Mouse (Mus musculus) c-Kit-positive CD71-positive TER-119-positive erythroid progenitor cells, embryonic 14.5 days (primary cell): Measurements from ENCODE around the gene Sfxn1.

Source experiments
- DNase-seq: peaks from one replicate; pipeline ENCODE4 v3.0.0-alpha.2; 2013; ENCODE audit warnings: low spot score

The Sfxn1 gene

GRCm38 (mm10) chr13:54077470-54078174, 6.0 kb downstream of the Sfxn1 start:
- DNase-seq = no peak

- no peak for DNase-seq
Measured at GRCm38 (mm10) chr13:54079782-54080759, 8.4 kb downstream of the Sfxn1 start.

DNA sequence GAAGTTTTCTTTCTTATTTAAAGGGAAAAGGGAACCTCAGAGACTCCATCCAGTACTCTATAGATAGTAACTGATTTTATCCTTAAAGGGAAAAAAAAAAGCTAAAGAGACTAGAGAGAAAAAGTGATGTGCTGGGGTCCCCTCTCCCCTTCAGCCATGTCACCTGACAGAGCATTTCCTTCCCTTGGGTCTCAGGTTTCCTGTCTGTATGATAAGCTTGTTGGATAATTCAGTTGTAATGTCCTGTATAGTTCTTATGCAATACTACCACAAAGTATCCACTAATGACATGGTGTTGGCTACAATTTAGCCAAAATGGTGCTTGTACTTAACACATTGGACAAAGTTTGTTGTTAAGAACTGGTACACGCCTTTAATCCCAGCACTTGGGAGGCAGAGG, 9.1 kb downstream of the Sfxn1 start:
- DNase-seq = no peak

GRCm38 (mm10) chr13:54082946-54083345, 11.3 kb downstream of the Sfxn1 start:
- DNase-seq = no peak

DNA sequence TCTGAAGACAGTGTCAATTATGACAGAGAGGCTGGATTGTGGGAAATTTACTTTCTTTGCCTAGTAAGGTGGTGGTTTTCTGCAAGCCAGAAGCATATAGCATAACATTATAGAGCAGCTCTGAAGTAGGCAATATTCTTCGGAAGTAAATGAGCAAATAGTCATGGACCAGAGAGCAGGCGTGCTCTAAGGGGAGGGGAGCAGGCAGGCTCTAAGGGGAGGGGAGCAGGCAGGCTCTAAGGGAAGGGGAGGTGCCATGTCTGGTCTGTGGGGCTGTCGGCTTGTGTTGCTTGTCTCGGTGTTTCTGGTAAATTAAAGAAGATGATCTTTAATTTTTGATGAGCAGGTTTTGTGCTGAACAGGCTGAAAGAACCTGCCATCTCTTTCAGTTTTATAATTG, 12.5 kb downstream of the Sfxn1 start:
- DNase-seq = no peak

GRCm38 (mm10) chr13:54084826-54085225, 13.2 kb downstream of the Sfxn1 start:
- DNase-seq = no peak

DNA sequence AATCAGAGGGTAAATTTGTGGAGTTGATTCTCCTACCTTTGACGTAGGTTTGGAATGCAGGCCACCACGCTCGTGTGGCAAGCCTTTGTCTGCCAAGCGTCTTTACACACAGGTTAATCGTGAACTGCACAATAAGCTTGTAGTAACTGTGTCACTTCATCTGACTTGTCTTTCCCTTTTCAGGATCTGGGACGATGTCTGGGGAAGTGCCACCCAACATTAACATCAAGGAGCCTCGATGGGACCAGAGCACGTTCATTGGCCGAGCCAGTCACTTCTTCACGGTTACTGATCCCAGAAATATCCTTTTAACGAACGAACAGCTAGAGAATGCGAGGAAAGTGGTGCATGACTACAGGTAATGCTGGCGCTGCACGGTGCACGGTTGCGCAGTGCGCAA, 13.6 kb downstream of the Sfxn1 start:
- DNase-seq = no peak

GRCm38 (mm10) chr13:54091719-54092118, 20.1 kb downstream of the Sfxn1 start:
- no peak for DNase-seq

DNA sequence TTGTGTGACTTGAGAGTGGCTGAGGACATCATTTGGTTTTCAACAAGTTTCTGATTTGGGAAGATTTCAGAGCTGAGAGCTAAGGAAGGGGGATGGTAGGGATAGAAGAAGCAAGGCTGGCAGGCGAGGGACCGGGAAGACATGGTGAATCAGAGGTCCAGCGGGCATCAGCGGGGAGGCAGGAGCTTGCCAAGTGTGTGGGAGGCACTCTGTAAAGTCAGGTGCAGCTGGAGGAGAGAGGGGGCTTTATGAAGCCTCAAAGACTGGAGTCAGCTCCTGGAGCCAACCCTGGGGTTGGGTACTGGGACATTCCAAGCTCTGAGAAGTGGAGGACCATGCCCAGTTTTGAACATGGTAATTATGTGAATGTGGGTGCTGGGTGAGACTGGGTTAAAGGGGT, 22.7 kb downstream of the Sfxn1 start:
- DNase-seq = no peak

DNA sequence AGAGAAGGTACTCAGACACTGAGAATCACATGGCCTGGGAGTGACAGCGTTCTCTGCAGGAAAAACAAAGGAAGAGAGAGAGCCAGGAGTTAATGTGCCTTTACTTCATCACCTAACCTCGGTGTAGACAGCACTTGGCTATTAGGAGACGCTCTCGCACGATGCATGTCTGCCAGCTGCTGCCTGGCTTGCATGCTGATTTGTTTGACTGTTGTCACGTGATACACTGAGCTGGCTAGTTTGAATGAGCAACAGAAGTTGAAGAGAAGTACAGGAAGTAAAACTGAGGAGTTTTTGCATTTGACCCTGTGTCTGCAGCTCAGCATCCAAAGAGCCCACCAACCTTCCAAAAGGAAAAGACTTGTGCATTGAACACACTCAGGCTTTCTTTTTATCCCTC, 23.3 kb downstream of the Sfxn1 start:
- no peak for DNase-seq

GRCm38 (mm10) chr13:54095721-54096120, 24.1 kb downstream of the Sfxn1 start:
- DNase-seq = no peak

GRCm38 (mm10) chr13:54097227-54097626, 25.6 kb downstream of the Sfxn1 start:
- no peak for DNase-seq

- DNase-seq = no peak
Measured at GRCm38 (mm10) chr13:54097797-54098196, 26.1 kb downstream of the Sfxn1 start.

DNA sequence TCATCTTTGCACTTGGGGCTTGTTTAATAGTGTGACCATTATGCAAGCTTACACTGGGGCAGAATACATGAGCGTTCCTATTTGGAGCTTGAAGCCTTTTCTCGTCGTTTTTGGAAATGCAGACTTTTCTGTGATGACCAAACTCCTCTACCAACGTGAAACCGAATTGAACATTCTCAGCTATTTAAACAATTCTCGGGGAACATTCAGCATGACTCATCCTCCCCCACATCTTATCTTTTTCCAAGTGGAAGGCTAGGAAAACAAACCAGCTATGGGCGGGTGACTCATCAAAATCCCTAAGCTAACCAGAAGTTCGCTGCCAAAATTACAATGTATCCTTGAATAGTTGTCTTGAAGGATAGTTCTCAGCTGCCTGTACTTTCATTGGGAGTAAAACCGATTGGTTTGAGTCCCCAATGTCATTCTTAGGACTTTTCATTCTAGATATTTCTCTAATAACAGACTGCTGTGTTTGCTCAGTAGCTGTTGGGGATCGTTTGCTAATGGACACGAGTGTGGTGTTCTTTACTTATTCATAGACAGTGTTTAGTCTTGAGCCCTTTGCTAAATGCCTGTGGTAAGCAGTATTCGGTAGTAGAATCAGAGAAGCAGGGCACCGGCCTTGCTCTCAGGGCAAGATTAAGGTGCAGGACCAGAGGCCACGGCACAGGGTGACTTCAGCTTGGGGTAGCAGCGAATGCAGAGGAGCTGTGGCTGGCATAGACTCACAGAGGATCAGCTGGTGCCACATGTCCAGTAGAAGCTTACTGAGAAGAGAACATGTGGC, 29.6 kb downstream of the Sfxn1 start:
- no peak for DNase-seq

- DNase-seq = no peak
Measured at GRCm38 (mm10) chr13:54102061-54102460, 30.4 kb downstream of the Sfxn1 start.

DNA sequence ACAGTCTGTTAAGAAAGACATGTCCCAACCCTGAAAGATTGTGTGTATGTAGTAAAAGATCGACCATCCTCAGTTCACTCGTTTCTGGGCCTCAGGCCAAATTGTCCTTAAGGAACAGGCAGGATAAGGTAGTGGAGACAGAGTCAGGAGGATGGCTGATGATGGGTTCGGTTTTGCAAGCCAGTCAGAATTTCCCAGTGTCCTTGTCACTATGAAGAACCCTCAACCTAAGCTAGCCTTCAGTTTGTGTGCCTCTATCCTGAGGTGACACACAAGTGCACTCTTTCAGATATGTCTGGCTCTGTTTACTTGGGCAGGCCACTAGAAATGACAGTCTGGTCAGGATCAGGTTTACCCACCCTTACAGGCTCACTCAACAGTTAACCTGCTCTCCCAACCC, 31.6 kb downstream of the Sfxn1 start:
- DNase-seq = no peak

DNA sequence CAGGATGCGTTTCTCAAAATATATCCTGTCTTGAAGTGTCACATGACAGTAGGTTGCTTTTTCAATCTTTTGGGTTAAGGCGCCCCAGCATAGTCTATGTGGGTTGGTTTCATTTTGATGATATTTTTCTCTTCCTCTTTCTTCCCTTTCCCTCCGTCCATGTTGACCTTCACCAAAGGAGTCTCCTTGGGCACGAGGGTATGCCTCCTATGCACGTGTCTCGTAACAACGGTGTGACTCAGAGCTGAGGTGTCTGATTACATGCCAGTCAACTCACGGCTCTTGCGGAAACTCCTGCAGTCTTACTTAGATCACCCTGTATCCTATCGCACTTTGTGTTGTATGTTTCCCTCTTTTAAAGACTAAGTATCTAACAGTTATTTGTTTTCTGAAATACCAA, 32.2 kb downstream of the Sfxn1 start:
- no peak for DNase-seq

GRCm38 (mm10) chr13:54113819-54114550, 42.3 kb downstream of the Sfxn1 start:
- DNase-seq = peak; percentile 1

GRCm38 (mm10) chr13:54114931-54115330, 43.3 kb downstream of the Sfxn1 start:
- no peak for DNase-seq

DNA sequence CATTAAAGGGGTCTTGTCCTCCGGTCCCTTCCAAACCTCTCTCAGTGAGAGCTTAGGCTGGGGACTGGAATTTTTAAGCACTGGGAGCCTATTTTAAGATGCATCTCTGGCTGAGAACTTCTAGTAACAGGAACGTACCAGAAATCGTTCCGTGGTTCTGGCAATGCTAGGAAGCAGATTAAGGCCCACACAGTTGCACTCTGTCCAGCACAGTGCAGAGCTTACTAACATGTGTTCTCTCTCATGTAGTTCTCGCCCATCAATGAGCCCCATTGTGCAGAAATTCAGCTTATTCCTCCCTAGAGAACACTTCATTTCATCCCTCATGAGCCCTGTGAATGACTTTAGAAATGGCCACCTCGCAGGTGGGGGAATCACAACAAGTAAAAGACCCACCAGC, 44.1 kb downstream of the Sfxn1 start:
- DNase-seq = no peak

GRCm38 (mm10) chr13:54118355-54118754, 46.7 kb downstream of the Sfxn1 start:
- DNase-seq = no peak
